Comparison of ENCODE assay signal across 22 mouse cellular contexts in genomic region chr5:19973852-19974251, GRCm38 (mm10).
DNase-seq lines count a peak whose midpoint lies in the region; ATAC-seq and TF ChIP-seq lines count a peak whose summit lies in the region.
"Had no signal": no experiment of that assay in that cellular context is flagged by ENCODE, and none has a peak within 500 bp of the region (broad histone marks: within the 10 kb centered on the region; RNA-seq: fewer than 3 reads in every experiment).

No protein-coding gene starts in this region.

- no peaks in the 10 kb centered on the region for H3K36me3 ChIP-seq in embryonic facial prominence, embryonic 12.5 days
- no peaks in the 10 kb centered on the region for H3K36me3 ChIP-seq in embryonic facial prominence, embryonic 10.5 days (replicated peaks)
- H3K36me3 ChIP-seq in hindbrain, embryonic 15.5 days = no peaks in the 10 kb centered on the region
- H3K36me3 ChIP-seq in hindbrain, embryonic 16.5 days (ENCODE audit: control insufficient read depth, insufficient read depth, low read length) = no peaks in the 10 kb centered on the region
- H3K36me3 ChIP-seq in intestine, postnatal 0 days (ENCODE audit: control insufficient read depth, insufficient read depth) = no peaks in the 10 kb centered on the region
- H3K36me3 ChIP-seq: embryonic facial prominence, embryonic 13.5 days; forebrain, embryonic 12.5 days; heart, embryonic 13.5 days had no signal

- H3K9ac ChIP-seq in embryonic facial prominence, embryonic 12.5 days = no peak overlapping the region
- H3K9ac ChIP-seq in hindbrain, embryonic 15.5 days = no peak overlapping the region
- no peak overlapping the region for H3K9ac ChIP-seq in hindbrain, embryonic 16.5 days (ENCODE audit: low read depth, low read length)
- no peak overlapping the region for H3K9ac ChIP-seq in intestine, postnatal 0 days (ENCODE audit: low read depth, low read length)
- H3K9ac ChIP-seq: embryonic facial prominence, embryonic 13.5 days; forebrain, embryonic 12.5 days; heart, embryonic 13.5 days had no signal

- no peak overlapping the region for H3K27ac ChIP-seq in embryonic facial prominence, embryonic 12.5 days
- H3K27ac ChIP-seq in embryonic facial prominence, embryonic 10.5 days (replicated peaks) = no peak overlapping the region
- no peak overlapping the region for H3K27ac ChIP-seq in hindbrain, embryonic 15.5 days (replicated peaks)
- H3K27ac ChIP-seq in hindbrain, embryonic 16.5 days (ENCODE audit: low read depth, low read length) = no peak overlapping the region
- H3K27ac ChIP-seq in intestine, postnatal 0 days (ENCODE audit: low read depth, low read length) = no peak overlapping the region
- H3K27ac ChIP-seq: embryonic facial prominence, embryonic 13.5 days; forebrain, embryonic 12.5 days; gastrocnemius, adult 2 months; heart, embryonic 13.5 days; hindbrain, postnatal 0 days had no signal

- no peak overlapping the region for H3K4me3 ChIP-seq in embryonic facial prominence, embryonic 12.5 days
- H3K4me3 ChIP-seq in embryonic facial prominence, embryonic 10.5 days = no peak overlapping the region
- no peak overlapping the region for H3K4me3 ChIP-seq in hindbrain, embryonic 15.5 days
- H3K4me3 ChIP-seq in hindbrain, embryonic 16.5 days (ENCODE audit: low read length) = no peak overlapping the region
- H3K4me3 ChIP-seq in intestine, postnatal 0 days (ENCODE audit: low read depth, low read length) = no peak overlapping the region
- H3K4me3 ChIP-seq: embryonic facial prominence, embryonic 13.5 days; forebrain, embryonic 12.5 days; gastrocnemius, adult 2 months; heart, embryonic 13.5 days had no signal

- no peak for DNase-seq in embryonic facial prominence, embryonic 10.5 days (ENCODE audit: low spot score)
- peak; percentile 69 for DNase-seq in A20 (ENCODE audit: low read depth, low spot score)
- DNase-seq: adrenal gland, postnatal 25 days; cerebellum, adult 18-20 months; cerebellum, adult 9-11 months; embryo, embryonic 11 days; gastrocnemius, adult 2 months; gastrocnemius, postnatal 36 days; heart, adult 11 months; heart, postnatal 36 days had no signal

- no peak for TF ChIP-seq CTCF in intestine, postnatal 0 days (IDR thresholded peaks at IDR 0.05; ENCODE audit: low read depth)

- WGBS in embryonic facial prominence, embryonic 12.5 days = 83% methylated on average over 3 of the region's 3 CpGs
- 82% methylated on average over 3 of the region's 3 CpGs for WGBS in embryonic facial prominence, embryonic 10.5 days
- WGBS in hindbrain, embryonic 15.5 days = 87% methylated on average over 3 of the region's 3 CpGs
- 96% methylated on average over 3 of the region's 3 CpGs for WGBS in hindbrain, embryonic 16.5 days
- WGBS in intestine, postnatal 0 days = 83% methylated on average over 3 of the region's 3 CpGs

- no peaks in the 10 kb centered on the region for H3K9me3 ChIP-seq in embryonic facial prominence, embryonic 12.5 days
- H3K9me3 ChIP-seq in embryonic facial prominence, embryonic 10.5 days = no peaks in the 10 kb centered on the region
- H3K9me3 ChIP-seq in hindbrain, embryonic 15.5 days = no peaks in the 10 kb centered on the region
- H3K9me3 ChIP-seq in hindbrain, embryonic 16.5 days (ENCODE audit: control insufficient read depth, low read length) = no peaks in the 10 kb centered on the region
- no peaks in the 10 kb centered on the region for H3K9me3 ChIP-seq in intestine, postnatal 0 days (ENCODE audit: control insufficient read depth)
- H3K9me3 ChIP-seq: embryonic facial prominence, embryonic 13.5 days; forebrain, embryonic 12.5 days; heart, embryonic 13.5 days had no signal

- H3K4me1 ChIP-seq in embryonic facial prominence, embryonic 12.5 days = no peaks in the 10 kb centered on the region
- no peaks in the 10 kb centered on the region for H3K4me1 ChIP-seq in embryonic facial prominence, embryonic 10.5 days
- H3K4me1 ChIP-seq in hindbrain, embryonic 15.5 days (replicated peaks) = no peaks in the 10 kb centered on the region
- no peaks in the 10 kb centered on the region for H3K4me1 ChIP-seq in hindbrain, embryonic 16.5 days (ENCODE audit: control insufficient read depth, insufficient read depth, low read depth, low read length)
- no peaks in the 10 kb centered on the region for H3K4me1 ChIP-seq in intestine, postnatal 0 days (replicated peaks; ENCODE audit: control insufficient read depth, insufficient read depth, low read length)
- H3K4me1 ChIP-seq: embryonic facial prominence, embryonic 13.5 days; forebrain, embryonic 12.5 days; heart, embryonic 13.5 days had no signal

- ATAC-seq in embryonic facial prominence, embryonic 12.5 days (ENCODE audit: insufficient number of reproducible peaks, insufficient read depth, low FRiP score, low TSS enrichment) = 0 out of 2 replicates have a peak, but pooled peaks have one; percentile 28
- peak; percentile 38; the same call in 1 of the 2 replicates for ATAC-seq in hindbrain, embryonic 15.5 days (ENCODE audit: low FRiP score, low read depth)
- ATAC-seq in hindbrain, embryonic 16.5 days = no peak
- 0 out of 2 replicates have a peak, but pooled peaks have one; percentile 27 for ATAC-seq in monocyte, adult 5-6 weeks (replicated peaks; ENCODE audit: insufficient number of reproducible peaks, low FRiP score, low TSS enrichment, poor library complexity, severe bottlenecking)
- ATAC-seq in intestine, postnatal 0 days = no peak
- ATAC-seq: activated CD4-positive, CD25-positive, alpha-beta regulatory T cell, adult 4 months; forebrain, embryonic 16.5 days; hindbrain, postnatal 0 days; Patski had no signal

- no peak overlapping the region for H3K4me2 ChIP-seq in embryonic facial prominence, embryonic 12.5 days (replicated peaks)
- H3K4me2 ChIP-seq in hindbrain, embryonic 15.5 days = no peak overlapping the region
- no peak overlapping the region for H3K4me2 ChIP-seq in hindbrain, embryonic 16.5 days (ENCODE audit: low read length)
- H3K4me2 ChIP-seq in intestine, postnatal 0 days (replicated peaks; ENCODE audit: low read depth) = no peak overlapping the region
- H3K4me2 ChIP-seq: embryonic facial prominence, embryonic 13.5 days; forebrain, embryonic 12.5 days; heart, embryonic 13.5 days had no signal

- H3K27me3 ChIP-seq in embryonic facial prominence, embryonic 12.5 days = no peaks in the 10 kb centered on the region
- H3K27me3 ChIP-seq in embryonic facial prominence, embryonic 10.5 days (replicated peaks; ENCODE audit: low read depth, poor library complexity, severe bottlenecking) = no peaks in the 10 kb centered on the region
- no peaks in the 10 kb centered on the region for H3K27me3 ChIP-seq in hindbrain, embryonic 15.5 days
- no peaks in the 10 kb centered on the region for H3K27me3 ChIP-seq in hindbrain, embryonic 16.5 days (replicated peaks; ENCODE audit: control insufficient read depth, insufficient read depth, low read length)
- no peaks in the 10 kb centered on the region for H3K27me3 ChIP-seq in intestine, postnatal 0 days (replicated peaks; ENCODE audit: control insufficient read depth, insufficient read depth, low read length)
- H3K27me3 ChIP-seq: embryonic facial prominence, embryonic 13.5 days; forebrain, embryonic 12.5 days; heart, embryonic 13.5 days had no signal

Comparison
In these comparisons a context has a peak if more than half of its experiments do, and no peak if none do; other contexts are left out.
1. ATAC-seq: peak in embryonic facial prominence, embryonic 12.5 days (single experiment), hindbrain, embryonic 15.5 days (single experiment) and monocyte, adult 5-6 weeks (single experiment); none in hindbrain, embryonic 16.5 days (single experiment) and intestine, postnatal 0 days (single experiment).